Mouse (Mus musculus) embryonic fibroblast, embryonic 13.5 days (primary cell): ENCODE measurements at regions not wholly inside any gene's neighbourhood (a gene's known extent, or its start where the extent isn't known, plus 50 kb on each side); places are given as distances from the start of the nearest gene placed in this dataset.

ENCODE experiments used
- H3K27ac ChIP-seq: 2 replicates; pipeline ENCODE4 v1.5.1; 2012; ENCODE audit warnings: low read length, control low read depth, inconsistent platforms; ENCODE audit not compliant: insufficient read depth
- H3K4me1 ChIP-seq: 2 replicates; pipeline ENCODE4 v1.6.1; 2011; ENCODE audit warnings: low read length; ENCODE audit not compliant: control insufficient read depth, insufficient read depth
- H3K4me3 ChIP-seq: 2 replicates; pipeline ENCODE4 v1.5.1; 2011; ENCODE audit warnings: mild to moderate bottlenecking, control low read depth, low read length; ENCODE audit not compliant: insufficient read depth
- CTCF ChIP-seq: IDR thresholded peaks from 2 replicates; pipeline ENCODE4 v1.5.1; 2011; ENCODE audit warnings: mild to moderate bottlenecking, control low read depth, low read length, moderate library complexity, borderline replicate concordance; ENCODE audit not compliant: insufficient read depth
- POLR2A ChIP-seq: IDR thresholded peaks from 2 replicates; pipeline ENCODE4 v1.6.1; 2011; ENCODE audit warnings: low read depth, mild to moderate bottlenecking, control low read depth, low read length, moderate library complexity

GRCm38 (mm10) chr3:123754011-123754610 is 63.5 kb upstream of the Ndst3 start:
- TF ChIP-seq POLR2A (no peak), CTCF (no peak)
- no peak overlapping the region for H3K4me3 ChIP-seq
- H3K27ac ChIP-seq, result peak overlapping the region; percentile 95
- peaks cover 13% of the 10 kb centered on the region for H3K4me1 ChIP-seq

GRCm38 (mm10) chr3:123754927-123755326 is 64.3 kb upstream of the Ndst3 start:
- TF ChIP-seq CTCF (no peak), POLR2A (no peak)
- Histone ChIP-seq H3K27ac (peak overlapping the region; percentile 96), H3K4me1 (peaks cover 13% of the 10 kb centered on the region), H3K4me3 (no peak overlapping the region)

- no peak overlapping the region for H3K4me3 ChIP-seq
- H3K4me1 ChIP-seq, result no peaks in the 10 kb centered on the region
- no peak overlapping the region for H3K27ac ChIP-seq
- no peak for TF ChIP-seq POLR2A
- TF ChIP-seq CTCF, result no peak
Observed at GRCm38 (mm10) chr3:123765911-123766556, 75.4 kb upstream of the Ndst3 start.

- Histone ChIP-seq H3K4me1 (no peaks in the 10 kb centered on the region), H3K4me3 (no peak overlapping the region), H3K27ac (no peak overlapping the region)
- TF ChIP-seq CTCF (no peak), POLR2A (no peak)
Observed at GRCm38 (mm10) chr3:123766557-123766913, 75.9 kb upstream of the Ndst3 start.

GRCm38 (mm10) chr3:123780507-123780906 is 89.9 kb upstream of the Ndst3 start:
- H3K4me3 ChIP-seq, result no peak overlapping the region
- H3K4me1 ChIP-seq, result no peaks in the 10 kb centered on the region
- TF ChIP-seq CTCF, result no peak
- TF ChIP-seq POLR2A, result no peak
- no peak overlapping the region for H3K27ac ChIP-seq

GRCm38 (mm10) chr3:123781581-123781980 is 90.9 kb upstream of the Ndst3 start:
- Histone ChIP-seq H3K4me1 (no peaks in the 10 kb centered on the region), H3K4me3 (no peak overlapping the region), H3K27ac (no peak overlapping the region)
- TF ChIP-seq CTCF, result no peak
- no peak for TF ChIP-seq POLR2A

- TF ChIP-seq CTCF, result no peak
- TF ChIP-seq POLR2A, result no peak
- no peak overlapping the region for H3K4me3 ChIP-seq
- no peak overlapping the region for H3K27ac ChIP-seq
- H3K4me1 ChIP-seq, result no peaks in the 10 kb centered on the region
Observed at GRCm38 (mm10) chr3:123784127-123784526, 93.5 kb upstream of the Ndst3 start.

- H3K4me3 ChIP-seq, result no peak overlapping the region
- no peak overlapping the region for H3K27ac ChIP-seq
- TF ChIP-seq CTCF, result no peak
- no peak for TF ChIP-seq POLR2A
- H3K4me1 ChIP-seq, result no peaks in the 10 kb centered on the region
Observed at GRCm38 (mm10) chr3:123794011-123794410, 103.4 kb upstream of the Ndst3 start.

- Histone ChIP-seq H3K4me1 (no peaks in the 10 kb centered on the region), H3K27ac (no peak overlapping the region), H3K4me3 (no peak overlapping the region)
- TF ChIP-seq CTCF (no peak), POLR2A (no peak)
Observed at GRCm38 (mm10) chr3:123805338-123805737, 114.7 kb upstream of the Ndst3 start.

- H3K27ac ChIP-seq, result no peak overlapping the region
- TF ChIP-seq POLR2A, result no peak
- no peak overlapping the region for H3K4me3 ChIP-seq
- H3K4me1 ChIP-seq, result no peaks in the 10 kb centered on the region
Observed at GRCm38 (mm10) chr3:123806050-123806449, 115.4 kb upstream of the Ndst3 start.
